Mouse (Mus musculus) retina, adult 2 months (tissue): ENCODE results near the gene Crat.
"Not testable (repeated sequence)": the region's sequence is repeated elsewhere in the genome, so short reads cannot be mapped to it uniquely, and the experiment has no call there.

Experiments
- DNase-seq: peaks from one replicate; pipeline ENCODE4 v3.0.0-alpha.2; 2012; ENCODE audit warnings: low read depth, low spot score

Crat gene

GRCm38 (mm10) chr2:30440701-30441517 lies 25.3 kb upstream of the Crat start:
- no peak for DNase-seq

GRCm38 (mm10) chr2:30440211-30440700 lies 24.6 kb upstream of the Crat start:
- no peak for DNase-seq

GRCm38 (mm10) chr2:30439631-30440030 lies 24.0 kb upstream of the Crat start:
- DNase-seq, result no peak

GRCm38 (mm10) chr2:30437791-30438190 lies 22.2 kb upstream of the Crat start:
- no peak for DNase-seq

GRCm38 (mm10) chr2:30436809-30437208 lies 21.2 kb upstream of the Crat start:
- no peak for DNase-seq

- no peak for DNase-seq
Measured at GRCm38 (mm10) chr2:30436156-30436545, 20.5 kb upstream of the Crat start.

GRCm38 (mm10) chr2:30435326-30436155 lies 19.9 kb upstream of the Crat start:
- DNase-seq, result peak; percentile 52

- no peak for DNase-seq
Measured at GRCm38 (mm10) chr2:30429156-30429555, 13.5 kb upstream of the Crat start.

- DNase-seq, result no peak
Measured at GRCm38 (mm10) chr2:30421432-30421831, 5.8 kb upstream of the Crat start.

- DNase-seq, result no peak
Measured at GRCm38 (mm10) chr2:30419112-30419511, 3.5 kb upstream of the Crat start.

- no peak for DNase-seq
Measured at GRCm38 (mm10) chr2:30418259-30418658, 2.6 kb upstream of the Crat start.

- DNase-seq, result no peak
Measured at GRCm38 (mm10) chr2:30417595-30418165, 2.1 kb upstream of the Crat start.

GRCm38 (mm10) chr2:30417154-30417553 lies 1.5 kb upstream of the Crat start:
- DNase-seq, result not testable (repeated sequence)

- no peak for DNase-seq
Measured at GRCm38 (mm10) chr2:30416649-30416965, 994 bp upstream of the Crat start.

- peak; percentile 86 for DNase-seq
Measured at GRCm38 (mm10) chr2:30415936-30416648, 479 bp upstream of the Crat start, which contains the start of gene Ptpa. Gene Ptpa, plus strand, starts transcription at chr2:30416039.

- no peak for DNase-seq
Measured at GRCm38 (mm10) chr2:30414681-30415080, 932 bp downstream of the Crat start.

GRCm38 (mm10) chr2:30414101-30414500 lies 1.5 kb downstream of the Crat start:
- DNase-seq, result no peak

GRCm38 (mm10) chr2:30413038-30413973 lies 2.3 kb downstream of the Crat start:
- DNase-seq, result no peak

GRCm38 (mm10) chr2:30409454-30410176 lies 6.0 kb downstream of the Crat start:
- DNase-seq, result no peak
